Mouse (Mus musculus) heart, adult 10 weeks (tissue): ENCODE data around the gene Six1. TPM values are rescaled to one million over a fixed set of nuclear protein-coding genes. Genes with fewer than 3 reads are reported as not detected.

Experiments
- polyA plus RNA-seq: library from polyadenylated mRNA; stranded (reverse); fragments of 350-450 nt; fragmentation: Illumina TruSeq; extraction: RNeasy Lipid Tissue Mini Kit (QIAGEN cat#74804); gene quantifications from one replicate; pipeline ENCODE4 v1.2.3, GENCODE M21; 2014; ENCODE audit warnings: low read depth, low replicate concordance

Six1 gene
- polyA plus RNA-seq: 0.99 TPM

DNA sequence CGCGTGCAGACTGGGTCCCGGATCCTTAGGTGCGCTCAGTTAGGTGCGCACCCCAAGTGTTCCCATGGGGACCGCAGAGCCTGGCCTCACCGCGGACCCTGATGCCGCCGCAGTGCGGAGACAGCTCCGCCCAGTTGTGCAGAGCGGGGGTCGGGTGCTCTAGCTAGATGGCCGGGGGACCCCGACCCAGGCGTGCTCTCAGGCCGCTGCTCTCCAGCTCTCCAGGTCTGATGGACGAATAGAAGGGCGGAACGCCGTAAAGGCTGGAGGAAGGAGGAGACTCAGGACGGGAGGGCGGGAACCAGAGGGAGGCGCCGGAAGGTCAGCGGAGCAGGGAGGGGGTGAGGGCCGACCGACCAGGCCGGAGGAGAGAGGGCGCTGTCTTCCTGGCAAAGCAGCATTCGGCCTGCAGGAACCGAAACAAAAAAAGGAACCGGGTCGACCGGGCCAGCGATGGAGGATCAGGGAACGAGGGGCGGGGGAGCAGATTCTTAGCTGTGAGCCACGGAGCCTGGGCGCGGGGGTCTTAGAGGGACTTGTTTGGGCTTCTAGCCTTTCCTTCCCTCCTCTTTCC, at the start of gene Six1:
Gene Six1 (minus strand): TSS at position 220 of the 574 bp plus-strand sequence.

Other genes starting within 250 kb of the Six1 start
- gene Six6, start 114.0 kb downstream of the Six1 start, polyA plus RNA-seq: not detected
- 0.92 TPM for gene 4930447C04Rik, start 113.1 kb downstream of the Six1 start, polyA plus RNA-seq
- 2.0 TPM for gene Six4, start 59.6 kb upstream of the Six1 start, polyA plus RNA-seq
- 13.3 TPM for gene Mnat1, start 69.8 kb upstream of the Six1 start, polyA plus RNA-seq
- gene Trmt5, start 232.8 kb upstream of the Six1 start, polyA plus RNA-seq: 45.6 TPM
- 5.5 TPM for gene Slc38a6, start 232.9 kb upstream of the Six1 start, polyA plus RNA-seq